Mouse (Mus musculus): Measurements from ENCODE around the gene Zkscan7.
A peak's percentile ranks its signal among the peaks of the same experiment; 100 is the strongest.

The Zkscan7 gene

GRCm38 (mm10) chr9:122902717-122903535 is 17.4 kb downstream of the Zkscan7 start:
- peak; percentile 47 for DNase-seq (ENCODE audit: low spot score)

GRCm38 (mm10) chr9:122922436-122922835 is 37.0 kb downstream of the Zkscan7 start:
- no peak for DNase-seq (ENCODE audit: low spot score)

GRCm38 (mm10) chr9:122922936-122923381 is 37.5 kb downstream of the Zkscan7 start, which contains the start of gene Zfp105:
TSS of gene Zfp105 (plus strand) at chr9:122923072.
- peak; percentile 61 for DNase-seq (ENCODE audit: low spot score)

- DNase-seq (ENCODE audit: low spot score), result no peak
Measured at GRCm38 (mm10) chr9:122928915-122929314, 43.4 kb downstream of the Zkscan7 start.
